Mouse (Mus musculus) left cerebral cortex, adult 11 months (tissue): ENCODE measurements at regions not wholly inside any gene's neighbourhood (a gene's known extent, or its start where the extent isn't known, plus 50 kb on each side); places are given as distances from the start of the nearest gene placed in this dataset.

Experiments used
- DNase-seq: peaks from one replicate; pipeline ENCODE4 v3.0.0; 2022; ENCODE audit warnings: low spot score

DNA sequence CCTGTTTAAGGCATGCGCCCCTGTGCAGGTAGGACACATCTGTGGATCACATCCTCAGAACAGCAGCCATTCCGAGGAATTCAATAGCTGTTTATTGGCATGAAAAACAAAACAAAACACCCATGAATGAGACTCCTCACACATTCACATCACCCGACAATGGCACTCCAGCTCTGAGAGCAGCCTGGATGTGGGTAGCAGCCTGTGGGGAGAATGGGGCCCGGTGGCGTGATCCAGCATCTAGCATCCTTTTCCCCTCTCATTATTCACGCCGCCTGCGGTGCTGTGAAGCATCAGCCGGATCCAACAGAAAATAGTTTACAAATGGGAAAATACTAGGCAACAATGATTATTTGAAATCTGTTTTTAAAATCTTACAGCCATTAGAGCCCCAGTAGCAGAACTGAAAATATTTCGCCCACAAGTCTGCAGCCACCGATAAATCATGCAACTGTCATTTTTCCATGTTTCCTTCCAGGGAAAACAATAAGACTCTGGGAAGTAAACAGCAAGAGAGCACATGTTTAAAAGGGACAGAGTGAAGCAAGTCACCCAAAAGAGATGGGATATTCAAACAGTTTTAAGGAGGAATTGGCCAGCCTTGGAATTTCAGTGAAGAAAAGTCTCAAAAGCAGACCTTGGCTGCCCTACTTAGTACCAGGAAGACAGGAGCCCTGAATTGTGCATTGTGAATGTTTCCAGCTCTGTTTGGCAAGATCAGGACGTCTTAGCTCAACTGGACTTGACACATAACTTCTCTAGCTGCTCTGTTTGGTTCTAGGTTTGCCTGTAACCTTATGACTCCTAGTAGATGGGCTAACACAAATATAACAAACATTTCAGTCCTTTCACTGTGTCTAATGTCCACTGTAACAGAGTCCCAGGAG, 50.2 kb upstream of the Arntl start:
- no peak for DNase-seq
